Mouse (Mus musculus): ENCODE data around the gene Hoxd9.

DNA sequence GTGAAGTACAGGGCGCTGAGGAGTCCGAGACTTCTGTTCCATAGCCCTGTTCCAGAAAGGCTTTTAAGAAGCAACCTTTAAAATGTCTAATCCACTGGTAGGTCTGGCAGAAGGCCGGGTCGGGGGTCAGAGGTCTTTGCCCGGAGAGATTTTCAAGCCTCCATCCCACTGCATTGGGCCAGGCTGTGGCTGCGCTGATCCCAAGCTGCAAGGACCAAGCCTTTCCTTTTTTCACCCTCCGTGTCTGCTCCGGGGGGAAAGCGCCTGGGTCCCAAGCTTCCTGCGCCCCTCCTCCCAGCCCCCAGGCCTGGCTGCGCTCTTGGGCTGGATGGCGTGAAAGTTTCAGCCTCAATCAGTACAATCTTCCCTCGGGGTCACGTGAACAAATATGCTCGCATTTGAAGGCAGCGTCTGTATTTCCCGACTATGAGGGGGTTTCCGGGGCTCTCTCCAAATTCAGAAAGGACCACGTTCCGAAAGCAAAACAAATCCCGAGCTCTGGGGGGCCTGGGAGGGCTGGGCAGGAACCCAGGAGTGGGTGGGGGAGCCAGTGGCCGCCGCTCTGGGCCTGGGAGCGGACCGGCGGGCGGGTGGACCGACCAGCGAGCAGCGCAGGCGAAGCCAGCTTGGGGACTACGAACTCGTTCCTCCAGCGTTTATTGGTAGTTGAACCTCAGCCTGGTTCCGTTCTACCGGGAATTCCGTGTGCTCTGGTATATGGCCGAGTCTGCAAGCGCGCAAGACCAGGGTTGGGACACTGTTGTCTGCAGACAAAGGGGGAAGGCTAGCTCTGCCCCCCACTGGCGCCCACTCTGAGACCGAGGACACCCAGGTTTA, 38.5 kb downstream of the Hoxd9 start:
- TF ChIP-seq CTCF (IDR thresholded peaks at IDR 0.05; ENCODE audit: extremely low read depth, insufficient read depth, low read length) (no peak), POLR2A (IDR thresholded peaks at IDR 0.05; ENCODE audit: extremely low read depth, insufficient read depth, low read length) (no peak)

Measured in cortical plate, adult 2 months (tissue).